Mouse (Mus musculus): Measurements from ENCODE around the gene Yipf4. TPM values are rescaled to one million over a fixed set of nuclear protein-coding genes. Genes with fewer than 3 reads are reported as not detected.

Yipf4 gene
- total and polyA plus RNA-seq, 2 experiments from 2014 or later, result 41.8 to 51.7 TPM

- Histone ChIP-seq H3K4me2 (ENCODE audit: low read depth, low read length, poor library complexity, severe bottlenecking) (no peak overlapping the region), H3K9me3 (ENCODE audit: low read length) (no peaks in the 10 kb centered on the region), H3K4me3 (ENCODE audit: low read depth, low read length) (no peak overlapping the region), H3K9ac (replicated peaks; ENCODE audit: low read length, poor library complexity, severe bottlenecking) (no peak overlapping the region), H3K27me3 (ENCODE audit: insufficient read depth, low read length) (no peaks in the 10 kb centered on the region), H3K36me3 (ENCODE audit: insufficient read depth, low read length) (no peaks in the 10 kb centered on the region), H3K4me1 (ENCODE audit: insufficient read depth, low read length) (no peaks in the 10 kb centered on the region), H3K27ac (ENCODE audit: low read depth, low read length) (no peak overlapping the region)
- ATAC-seq (ENCODE audit: low FRiP score), result no peak
- 89% methylated on average over 3 of the region's 3 CpGs for WGBS
- TF ChIP-seq CTCF (IDR thresholded peaks at IDR 0.05), result no peak
- DNase-seq (ENCODE audit: low spot score), result no peak
These were observed 19.3 kb downstream of the Yipf4 start for GRCm38 (mm10) chr17:74508600-74508999.

DNA sequence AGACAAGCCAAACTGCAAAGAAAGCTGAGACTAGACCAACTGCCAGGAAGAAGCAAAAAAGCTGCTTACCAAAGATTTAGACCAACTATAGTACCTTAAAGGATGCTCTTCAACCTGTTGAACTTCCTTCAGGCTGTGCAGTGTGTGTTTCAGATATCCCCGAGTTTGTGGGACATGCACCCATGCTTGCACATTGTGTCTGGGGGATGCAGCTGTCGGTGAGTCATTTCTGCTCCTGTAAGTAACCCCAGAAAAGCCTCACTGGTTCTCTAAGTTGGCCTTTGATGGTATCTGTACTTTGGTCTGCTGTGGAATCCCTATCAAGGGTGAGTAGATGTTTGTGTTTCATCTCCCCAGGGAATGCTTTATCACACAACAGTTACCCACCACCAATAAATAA is 23.0 kb downstream of the Yipf4 start:
- H3K4me3 ChIP-seq (ENCODE audit: low read depth, low read length), result no peak overlapping the region
- H3K4me2 ChIP-seq (ENCODE audit: low read depth, low read length, poor library complexity, severe bottlenecking), result no peak overlapping the region
- H3K27me3 ChIP-seq (ENCODE audit: insufficient read depth, low read length), result no peaks in the 10 kb centered on the region
- no peaks in the 10 kb centered on the region for H3K4me1 ChIP-seq (ENCODE audit: insufficient read depth, low read length)
- no peak for TF ChIP-seq CTCF (IDR thresholded peaks at IDR 0.05)
- DNase-seq (ENCODE audit: low spot score) (no peak), ATAC-seq (ENCODE audit: low FRiP score) (no peak)
- 81% methylated on average over 2 of the region's 2 CpGs for WGBS
- no peak overlapping the region for H3K27ac ChIP-seq (ENCODE audit: low read depth, low read length)
- H3K9me3 ChIP-seq (ENCODE audit: low read length), result no peaks in the 10 kb centered on the region
- no peaks in the 10 kb centered on the region for H3K36me3 ChIP-seq (ENCODE audit: insufficient read depth, low read length)
- H3K9ac ChIP-seq (replicated peaks; ENCODE audit: low read length, poor library complexity, severe bottlenecking), result no peak overlapping the region

DNA sequence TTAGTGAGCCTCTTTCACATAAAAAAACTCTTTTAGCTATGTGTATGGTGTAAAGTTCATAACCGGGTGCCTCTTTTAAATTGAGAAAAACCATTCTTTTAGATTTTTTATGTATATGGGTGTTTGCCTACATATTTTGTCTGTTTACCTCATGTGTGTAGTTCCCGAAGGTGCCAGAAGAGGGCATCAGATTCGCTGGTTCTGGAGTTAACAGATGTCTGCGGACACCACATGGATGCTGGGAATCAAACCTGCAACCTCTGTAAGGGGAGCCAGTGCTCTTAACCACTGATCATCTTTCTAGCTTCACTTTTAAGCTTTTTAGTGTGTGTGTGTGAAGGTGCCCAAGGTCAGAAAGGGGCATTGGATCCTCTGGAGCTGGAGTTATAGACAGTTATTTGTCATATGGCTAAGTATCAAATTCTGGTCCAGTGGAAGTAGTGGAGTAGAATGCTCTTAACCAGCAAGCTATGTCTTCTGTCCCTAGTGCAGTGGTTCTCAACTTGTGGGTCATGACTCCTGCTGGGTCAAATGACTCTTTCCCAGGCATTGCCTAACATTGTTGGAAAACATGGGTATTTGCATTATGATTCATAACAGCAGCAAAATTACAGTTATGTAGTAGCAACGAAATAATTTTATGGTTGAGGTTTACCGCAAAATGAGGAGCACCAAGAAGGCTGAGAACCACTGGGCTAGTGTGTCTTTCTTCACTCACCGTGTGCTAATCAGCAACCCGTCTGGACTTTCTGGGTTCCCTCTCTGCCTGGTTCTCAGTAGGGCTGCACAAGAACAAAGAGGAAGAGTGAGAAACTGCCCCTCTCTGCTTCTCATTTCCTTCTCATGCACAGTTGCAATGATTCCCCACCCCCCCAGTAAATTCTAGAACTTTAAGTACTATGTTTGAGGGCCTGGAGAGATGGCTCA is 33.8 kb downstream of the Yipf4 start:
- DNase-seq (ENCODE audit: low spot score) (no peak), ATAC-seq (ENCODE audit: low FRiP score) (no peak)
- 0 out of 2 replicates have a peak, but pooled peaks cover 3% of the 10 kb centered on the region for H3K4me1 ChIP-seq (ENCODE audit: insufficient read depth, low read length)
- H3K27me3 ChIP-seq (ENCODE audit: insufficient read depth, low read length), result no peaks in the 10 kb centered on the region
- no peak overlapping the region for H3K4me2 ChIP-seq (ENCODE audit: low read depth, low read length, poor library complexity, severe bottlenecking)
- no peaks in the 10 kb centered on the region for H3K9me3 ChIP-seq (ENCODE audit: low read length)
- no peak overlapping the region for H3K4me3 ChIP-seq (ENCODE audit: low read depth, low read length)
- H3K9ac ChIP-seq (replicated peaks; ENCODE audit: low read length, poor library complexity, severe bottlenecking), result no peak overlapping the region
- TF ChIP-seq CTCF (IDR thresholded peaks at IDR 0.05), result no peak
- H3K36me3 ChIP-seq (ENCODE audit: insufficient read depth, low read length), result no peaks in the 10 kb centered on the region
- H3K27ac ChIP-seq (ENCODE audit: low read depth, low read length), result no peak overlapping the region
- 81% methylated on average over 8 of the region's 8 CpGs for WGBS

- no peak for TF ChIP-seq CTCF (IDR thresholded peaks at IDR 0.05)
- WGBS, result 92% methylated on average over 2 of the region's 2 CpGs
- H3K4me1 ChIP-seq (ENCODE audit: insufficient read depth, low read length), result 0 out of 2 replicates have a peak, but pooled peaks cover 6% of the 10 kb centered on the region
- H3K4me2 ChIP-seq (ENCODE audit: low read depth, low read length, poor library complexity, severe bottlenecking), result no peak overlapping the region
- DNase-seq (ENCODE audit: low spot score), result no peak
- no peaks in the 10 kb centered on the region for H3K27me3 ChIP-seq (ENCODE audit: insufficient read depth, low read length)
- no peak for ATAC-seq (ENCODE audit: low FRiP score)
- H3K4me3 ChIP-seq (ENCODE audit: low read depth, low read length), result no peak overlapping the region
- no peak overlapping the region for H3K27ac ChIP-seq (ENCODE audit: low read depth, low read length)
- H3K36me3 ChIP-seq (ENCODE audit: insufficient read depth, low read length), result no peaks in the 10 kb centered on the region
- H3K9me3 ChIP-seq (ENCODE audit: low read length), result no peaks in the 10 kb centered on the region
- H3K9ac ChIP-seq (replicated peaks; ENCODE audit: low read length, poor library complexity, severe bottlenecking), result no peak overlapping the region
These were observed 36.8 kb downstream of the Yipf4 start for GRCm38 (mm10) chr17:74526117-74526516.

DNA sequence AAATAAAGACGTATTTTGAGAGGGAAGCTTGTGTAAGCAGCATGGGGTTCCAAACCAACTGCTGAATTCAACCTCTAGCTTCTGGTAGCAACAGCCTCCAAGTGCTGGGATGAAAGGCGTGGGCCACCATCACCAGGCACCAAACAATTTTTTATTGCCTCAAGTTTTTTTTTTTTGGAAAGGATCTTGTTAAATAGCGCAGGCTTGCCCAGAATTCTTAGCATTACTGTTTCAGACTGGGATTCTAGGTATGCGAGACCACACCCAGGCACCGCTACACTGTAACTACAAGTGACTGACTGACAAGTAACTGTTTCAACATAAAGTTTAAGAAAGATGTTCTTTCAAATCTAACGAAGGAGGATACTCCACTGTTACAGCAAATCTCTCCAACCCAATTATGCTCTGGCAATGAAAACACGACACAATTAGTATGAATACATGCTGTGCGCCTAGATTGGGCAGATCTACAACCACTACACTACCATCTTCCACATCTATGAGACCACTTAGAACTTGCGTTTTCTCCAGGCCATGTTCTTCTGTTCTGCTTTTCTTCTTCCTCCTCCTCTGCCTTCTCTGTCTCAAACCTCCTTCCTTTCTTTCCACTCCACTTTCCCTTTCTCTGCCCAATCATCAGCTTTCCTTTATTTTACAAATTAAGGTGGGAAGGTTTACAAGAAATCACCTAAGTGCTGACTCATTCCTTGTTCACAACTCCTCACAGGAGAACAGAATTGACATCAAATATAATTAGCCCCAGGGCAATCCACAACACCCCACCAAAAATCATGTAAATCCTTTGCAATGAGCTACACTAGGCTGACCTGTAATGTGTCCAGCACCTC is 37.7 kb downstream of the Yipf4 start:
- Histone ChIP-seq H3K4me3 (ENCODE audit: low read depth, low read length) (peak overlapping the region; percentile 98), H3K9me3 (ENCODE audit: low read length) (no peaks in the 10 kb centered on the region), H3K36me3 (ENCODE audit: insufficient read depth, low read length) (no peaks in the 10 kb centered on the region), H3K27me3 (ENCODE audit: insufficient read depth, low read length) (no peaks in the 10 kb centered on the region), H3K27ac (ENCODE audit: low read depth, low read length) (peak overlapping the region; percentile 92), H3K4me1 (ENCODE audit: insufficient read depth, low read length) (0 out of 2 replicates have a peak, but pooled peaks cover 6% of the 10 kb centered on the region), H3K9ac (replicated peaks; ENCODE audit: low read length, poor library complexity, severe bottlenecking) (peak overlapping the region; percentile 74), H3K4me2 (ENCODE audit: low read depth, low read length, poor library complexity, severe bottlenecking) (peak overlapping the region; percentile 59)
- TF ChIP-seq CTCF (IDR thresholded peaks at IDR 0.05), result no peak
- 91% methylated on average over 9 of the region's 9 CpGs for WGBS
- ATAC-seq (ENCODE audit: low FRiP score) (no peak), DNase-seq (ENCODE audit: low spot score) (no peak)

Measured in midbrain, postnatal 0 days (tissue).